Comparison of ENCODE assay signal across 9 mouse cellular contexts in genomic region chr13:48968750-48969088, GRCm38 (mm10). TPM values are rescaled to one million over a fixed set of nuclear protein-coding genes. Genes with fewer than 3 reads are reported as not detected.
DNase-seq lines count a peak whose midpoint lies in the region; ATAC-seq and TF ChIP-seq lines count a peak whose summit lies in the region.
"Had no signal": no experiment of that assay in that cellular context is flagged by ENCODE, and none has a peak within 500 bp of the region (broad histone marks: within the 10 kb centered on the region; RNA-seq: fewer than 3 reads in every experiment).

No protein-coding gene starts in this region.

- H3K36me3 ChIP-seq in kidney, adult 2 months (ENCODE audit: control insufficient read depth, insufficient read depth, low read length): no peaks in the 10 kb centered on the region
- H3K36me3 ChIP-seq in hindbrain, embryonic 16.5 days (ENCODE audit: control insufficient read depth, insufficient read depth, low read length): no peaks in the 10 kb centered on the region
- no peaks in the 10 kb centered on the region for H3K36me3 ChIP-seq in midbrain, embryonic 14.5 days (ENCODE audit: control insufficient read depth, insufficient read depth, low read length)

- H3K4me3 ChIP-seq in kidney, adult 2 months (ENCODE audit: insufficient read depth, low read depth, low read length): peak overlapping the region; percentile 81
- peak overlapping the region; percentile 70 for H3K4me3 ChIP-seq in bone marrow macrophage, adult 2 months (ENCODE audit: insufficient read depth, low read length)
- H3K4me3 ChIP-seq in hindbrain, embryonic 16.5 days (ENCODE audit: low read length): peak overlapping the region; percentile 81
- peak overlapping the region; percentile 89 for H3K4me3 ChIP-seq in midbrain, embryonic 14.5 days (replicated peaks; ENCODE audit: low read depth, low read length)

- TF ChIP-seq POLR2A in kidney, adult 2 months (IDR thresholded peaks at IDR 0.05; ENCODE audit: low read depth, low read length): no peak
- no peak for TF ChIP-seq POLR2A in bone marrow macrophage, adult 2 months (IDR thresholded peaks at IDR 0.05; ENCODE audit: borderline replicate concordance, low read depth, low read length)

- no peak for TF ChIP-seq CTCF in kidney, adult 2 months (conservative IDR thresholded peaks at IDR 0.05; ENCODE audit: insufficient read depth, insufficient read length, low read depth, low read length)
- TF ChIP-seq CTCF in bone marrow macrophage, adult 2 months (IDR thresholded peaks at IDR 0.05; ENCODE audit: low read depth, low read length): no peak

- H3K4me1 ChIP-seq in kidney, adult 2 months (ENCODE audit: control insufficient read depth, insufficient read depth, low read length): peaks cover 34% of the 10 kb centered on the region; the same call in 1 of the 2 replicates
- H3K4me1 ChIP-seq in bone marrow macrophage, adult 2 months (ENCODE audit: control insufficient read depth, insufficient read depth, low read length): peaks cover 9% of the 10 kb centered on the region
- peaks cover 21% of the 10 kb centered on the region for H3K4me1 ChIP-seq in hindbrain, embryonic 16.5 days (ENCODE audit: control insufficient read depth, insufficient read depth, low read depth, low read length)
- H3K4me1 ChIP-seq in midbrain, embryonic 14.5 days (ENCODE audit: control insufficient read depth, insufficient read depth, low read length): peaks cover 22% of the 10 kb centered on the region

- 3% methylated on average over 7 of the region's 7 CpGs for WGBS in kidney, adult 2 months
- 12% methylated on average over 7 of the region's 7 CpGs for WGBS in hindbrain, embryonic 16.5 days
- 9% methylated on average over 7 of the region's 7 CpGs for WGBS in midbrain, embryonic 14.5 days

- H3K4me2 ChIP-seq in hindbrain, embryonic 16.5 days (ENCODE audit: low read length): peak overlapping the region; percentile 99
- H3K4me2 ChIP-seq in midbrain, embryonic 14.5 days (ENCODE audit: low read length): peak overlapping the region; percentile 99

- no peaks in the 10 kb centered on the region for H3K9me3 ChIP-seq in hindbrain, embryonic 16.5 days (ENCODE audit: control insufficient read depth, low read length)
- no peaks in the 10 kb centered on the region for H3K9me3 ChIP-seq in midbrain, embryonic 14.5 days (ENCODE audit: control insufficient read depth, low read length)

- DNase-seq in kidney, adult 2 months: no peak
- DNase-seq in kidney, postnatal 10 days: no peak
- DNase-seq in midbrain, embryonic 14.5 days: no peak
- DNase-seq in embryo, embryonic 9.5 days (ENCODE audit: extremely low spot score): no peak
- no peak for DNase-seq in adrenal gland, postnatal 36 days
- DNase-seq in layer of hippocampus, adult 8-10 months (ENCODE audit: low spot score in 2 of 2): no peak

- no peak for ATAC-seq in hindbrain, embryonic 16.5 days
- ATAC-seq in midbrain, embryonic 14.5 days (ENCODE audit: low FRiP score, low TSS enrichment): no peak

- peak overlapping the region; percentile 90 for H3K9ac ChIP-seq in hindbrain, embryonic 16.5 days (ENCODE audit: low read depth, low read length)
- H3K9ac ChIP-seq in midbrain, embryonic 14.5 days (replicated peaks; ENCODE audit: low read length): peak overlapping the region; percentile 90

- H3K27ac ChIP-seq in kidney, adult 2 months (ENCODE audit: insufficient read depth, low read depth, low read length): peak overlapping the region; percentile 98
- peak overlapping the region; percentile 84 for H3K27ac ChIP-seq in bone marrow macrophage, adult 2 months (ENCODE audit: insufficient read depth, low read depth, low read length)
- peak overlapping the region; percentile 98 for H3K27ac ChIP-seq in hindbrain, embryonic 16.5 days (ENCODE audit: low read depth, low read length)
- peak overlapping the region; percentile 97 for H3K27ac ChIP-seq in midbrain, embryonic 14.5 days (replicated peaks; ENCODE audit: low read depth, low read length)

- no peaks in the 10 kb centered on the region for H3K27me3 ChIP-seq in kidney, adult 2 months (replicated peaks; ENCODE audit: control insufficient read depth, insufficient read depth, low read length)
- H3K27me3 ChIP-seq in hindbrain, embryonic 16.5 days (replicated peaks; ENCODE audit: control insufficient read depth, insufficient read depth, low read length): no peaks in the 10 kb centered on the region
- H3K27me3 ChIP-seq in midbrain, embryonic 14.5 days (ENCODE audit: control insufficient read depth, insufficient read depth, low read length): no peaks in the 10 kb centered on the region
- H3K27me3 ChIP-seq: Patski had no signal

RNA-seq across cellular contexts. Expression of gene Fam120a, which starts 0.9 kb away (rescaled TPM):
- polyA plus RNA-seq in kidney, adult 2 months (2012; rRNA removed): 67.8 and 70.6 TPM in 2 replicates
- polyA plus RNA-seq in bone marrow macrophage, adult 2 months (2012; ENCODE audit: insufficient read depth, insufficient read length, missing spikeins): 100 and 101 TPM in 2 replicates
- 9.8 and 10.9 TPM in 2 replicates for polyA plus RNA-seq in hindbrain, embryonic 16.5 days (2015; fragmentation: Nextera tagmentation; extraction: Ambion mirVana)
- polyA plus RNA-seq in midbrain, embryonic 14.5 days (2014; fragmentation: Nextera tagmentation; extraction: Ambion mirVana): 16.0 and 17.3 TPM in 2 replicates
- 100 to 1,000 TPM; 182 to 184 TPM for total RNA-seq in adrenal gland, postnatal 36 days (2021)
- 100 to 1,000 TPM; 103 to 110 (median 105) TPM for total RNA-seq in layer of hippocampus, adult 8-10 months (2022)
